Mouse (Mus musculus): ENCODE measurements around the gene Zfp618. TPM values are rescaled to one million over a fixed set of nuclear protein-coding genes. Genes with fewer than 3 reads are reported as not detected.
A peak's percentile ranks its signal among the peaks of the same experiment; 100 is the strongest.

Gene Zfp618
- polyA plus RNA-seq (2015; fragmentation: Nextera tagmentation; extraction: Ambion mirVana) = 2.6 and 5.6 TPM in 2 replicates

GRCm38 (mm10) chr4:62965497-62966302 lies at the start of gene Zfp618:
Gene Zfp618, plus strand, starts transcription at chr4:62965573.
- no peak; the same call in 1 of the 2 replicates for TF ChIP-seq CTCF (IDR thresholded peaks at IDR 0.05; ENCODE audit: low read depth)
- no peaks in the 10 kb centered on the region for H3K36me3 ChIP-seq (ENCODE audit: control insufficient read depth, insufficient read depth)
- under 1% methylated on average over 17 of the region's 86 CpGs for WGBS
- peak within 1 kb of the TSS; percentile 97 for H3K9ac ChIP-seq (ENCODE audit: low read depth, low read length)
- peak within 1 kb of the TSS; percentile 86 for H3K27ac ChIP-seq (ENCODE audit: low read depth, low read length)
- peak within 1 kb of the TSS; percentile 88 for H3K4me3 ChIP-seq (ENCODE audit: low read depth, low read length)
- no peaks in the 10 kb centered on the region for H3K9me3 ChIP-seq (ENCODE audit: control insufficient read depth)
- H3K4me2 ChIP-seq (replicated peaks; ENCODE audit: low read depth) = peak within 1 kb of the TSS; percentile 84
- peak; percentile 68 for ATAC-seq
- no peaks in the 10 kb centered on the region for H3K27me3 ChIP-seq (replicated peaks; ENCODE audit: control insufficient read depth, insufficient read depth, low read length)
- 0 out of 2 replicates have a peak, but pooled peaks cover 5% of the 10 kb centered on the region for H3K4me1 ChIP-seq (replicated peaks; ENCODE audit: control insufficient read depth, insufficient read depth, low read length)

- no peak for ATAC-seq
- Histone ChIP-seq H3K4me3 (ENCODE audit: low read depth, low read length) (no peak overlapping the region), H3K36me3 (ENCODE audit: control insufficient read depth, insufficient read depth) (no peaks in the 10 kb centered on the region), H3K4me1 (replicated peaks; ENCODE audit: control insufficient read depth, insufficient read depth, low read length) (no peaks in the 10 kb centered on the region), H3K27me3 (replicated peaks; ENCODE audit: control insufficient read depth, insufficient read depth, low read length) (no peaks in the 10 kb centered on the region), H3K4me2 (replicated peaks; ENCODE audit: low read depth) (no peak overlapping the region), H3K9me3 (ENCODE audit: control insufficient read depth) (no peaks in the 10 kb centered on the region), H3K27ac (ENCODE audit: low read depth, low read length) (no peak overlapping the region), H3K9ac (ENCODE audit: low read depth, low read length) (no peak overlapping the region)
- no peak for TF ChIP-seq CTCF (IDR thresholded peaks at IDR 0.05; ENCODE audit: low read depth)
- 96% methylated on average over 8 of the region's 8 CpGs for WGBS
Observed at GRCm38 (mm10) chr4:62917056-62917455, 48.3 kb upstream of the Zfp618 start.

GRCm38 (mm10) chr4:62933798-62934197 lies 31.6 kb upstream of the Zfp618 start:
- Histone ChIP-seq H3K9me3 (ENCODE audit: control insufficient read depth) (no peaks in the 10 kb centered on the region), H3K9ac (ENCODE audit: low read depth, low read length) (no peak overlapping the region), H3K4me3 (ENCODE audit: low read depth, low read length) (no peak overlapping the region), H3K27ac (ENCODE audit: low read depth, low read length) (no peak overlapping the region), H3K4me1 (replicated peaks; ENCODE audit: control insufficient read depth, insufficient read depth, low read length) (no peaks in the 10 kb centered on the region), H3K27me3 (replicated peaks; ENCODE audit: control insufficient read depth, insufficient read depth, low read length) (no peaks in the 10 kb centered on the region), H3K4me2 (replicated peaks; ENCODE audit: low read depth) (no peak overlapping the region), H3K36me3 (ENCODE audit: control insufficient read depth, insufficient read depth) (no peaks in the 10 kb centered on the region)
- TF ChIP-seq CTCF (IDR thresholded peaks at IDR 0.05; ENCODE audit: low read depth) = peak; percentile 51
- no peak for ATAC-seq
- 87% methylated on average over 4 of the region's 4 CpGs for WGBS

- Histone ChIP-seq H3K27me3 (replicated peaks; ENCODE audit: control insufficient read depth, insufficient read depth, low read length) (no peaks in the 10 kb centered on the region), H3K9ac (ENCODE audit: low read depth, low read length) (no peak overlapping the region), H3K27ac (ENCODE audit: low read depth, low read length) (no peak overlapping the region), H3K4me1 (replicated peaks; ENCODE audit: control insufficient read depth, insufficient read depth, low read length) (no peaks in the 10 kb centered on the region), H3K36me3 (ENCODE audit: control insufficient read depth, insufficient read depth) (no peaks in the 10 kb centered on the region), H3K9me3 (ENCODE audit: control insufficient read depth) (no peaks in the 10 kb centered on the region), H3K4me3 (ENCODE audit: low read depth, low read length) (no peak overlapping the region), H3K4me2 (replicated peaks; ENCODE audit: low read depth) (no peak overlapping the region)
- WGBS = 79% methylated on average over 11 of the region's 11 CpGs
- no peak for TF ChIP-seq CTCF (IDR thresholded peaks at IDR 0.05; ENCODE audit: low read depth)
- no peak for ATAC-seq
Observed at GRCm38 (mm10) chr4:62935589-62936218, 29.7 kb upstream of the Zfp618 start.

GRCm38 (mm10) chr4:62941961-62942892 lies 23.1 kb upstream of the Zfp618 start:
- Histone ChIP-seq H3K4me2 (replicated peaks; ENCODE audit: low read depth) (no peak overlapping the region), H3K4me3 (ENCODE audit: low read depth, low read length) (no peak overlapping the region), H3K27ac (ENCODE audit: low read depth, low read length) (no peak overlapping the region), H3K9ac (ENCODE audit: low read depth, low read length) (no peak overlapping the region), H3K27me3 (replicated peaks; ENCODE audit: control insufficient read depth, insufficient read depth, low read length) (no peaks in the 10 kb centered on the region), H3K9me3 (ENCODE audit: control insufficient read depth) (no peaks in the 10 kb centered on the region), H3K4me1 (replicated peaks; ENCODE audit: control insufficient read depth, insufficient read depth, low read length) (no peaks in the 10 kb centered on the region), H3K36me3 (ENCODE audit: control insufficient read depth, insufficient read depth) (no peaks in the 10 kb centered on the region)
- ATAC-seq = no peak
- 60% methylated on average over 14 of the region's 14 CpGs for WGBS
- no peak for TF ChIP-seq CTCF (IDR thresholded peaks at IDR 0.05; ENCODE audit: low read depth)

Measured in intestine, postnatal 0 days (tissue).